Mouse (Mus musculus): ENCODE results near the gene Ndrg3. TPM values are rescaled to one million over a fixed set of nuclear protein-coding genes. Genes with fewer than 3 reads are reported as not detected.
"Not testable (repeated sequence)": the region's sequence is repeated elsewhere in the genome, so short reads cannot be mapped to it uniquely, and the experiment has no call there.

Ndrg3 gene
- total and polyA plus RNA-seq, 3 experiments, result 19.8 to 23.6 (median 21.5) TPM

- Histone ChIP-seq H3K27ac (no peak overlapping the region), H3K4me3 (no peak overlapping the region), H3K9ac (ENCODE audit: low read depth, low read length) (no peak overlapping the region), H3K4me1 (ENCODE audit: control insufficient read depth, insufficient read depth, low read length) (no peaks in the 10 kb centered on the region; the same call in 1 of the 2 replicates), H3K79me2 (replicated peaks; ENCODE audit: control insufficient read depth, insufficient read depth, low read length) (no peaks in the 10 kb centered on the region), H3K27me3 (ENCODE audit: control insufficient read depth, insufficient read depth, low read length) (no peaks in the 10 kb centered on the region), H3K36me3 (ENCODE audit: control insufficient read depth, insufficient read depth, low read length) (no peaks in the 10 kb centered on the region)
- no peak for TF ChIP-seq POLR2A (IDR thresholded peaks at IDR 0.05; ENCODE audit: insufficient read depth, low read depth, low read length)
- no peak for TF ChIP-seq CTCF (IDR thresholded peaks at IDR 0.05)
- no peak for TF ChIP-seq EP300 (IDR thresholded peaks at IDR 0.05; ENCODE audit: insufficient read depth, low read depth, low read length)
- no peak for DNase-seq
- intact Hi-C loops (cut with DNase I), result no loop called here
- WGBS, result 93% methylated on average over 6 of the region's 6 CpGs
Measured at GRCm38 (mm10) chr2:156928606-156929005, 63.2 kb downstream of the Ndrg3 start.

- Histone ChIP-seq H3K27ac (no peak overlapping the region), H3K27me3 (ENCODE audit: control insufficient read depth, insufficient read depth, low read length) (no peaks in the 10 kb centered on the region), H3K4me1 (ENCODE audit: control insufficient read depth, insufficient read depth, low read length) (no peaks in the 10 kb centered on the region; the same call in 1 of the 2 replicates), H3K4me3 (no peak overlapping the region), H3K36me3 (ENCODE audit: control insufficient read depth, insufficient read depth, low read length) (no peaks in the 10 kb centered on the region), H3K79me2 (replicated peaks; ENCODE audit: control insufficient read depth, insufficient read depth, low read length) (no peaks in the 10 kb centered on the region), H3K9ac (ENCODE audit: low read depth, low read length) (no peak overlapping the region)
- no peak for DNase-seq
- 81% methylated on average over 6 of the region's 6 CpGs for WGBS
- intact Hi-C loops (cut with DNase I), result no loop called here
- TF ChIP-seq EP300 (IDR thresholded peaks at IDR 0.05; ENCODE audit: insufficient read depth, low read depth, low read length) (no peak), CTCF (IDR thresholded peaks at IDR 0.05) (no peak), POLR2A (IDR thresholded peaks at IDR 0.05; ENCODE audit: insufficient read depth, low read depth, low read length) (no peak)
Measured at GRCm38 (mm10) chr2:156927663-156928062, 64.2 kb downstream of the Ndrg3 start.

- H3K27me3 ChIP-seq (ENCODE audit: control insufficient read depth, insufficient read depth, low read length); intact Hi-C loops (cut with DNase I); H3K27ac ChIP-seq; H3K79me2 ChIP-seq (replicated peaks; ENCODE audit: control insufficient read depth, insufficient read depth, low read length); DNase-seq; H3K9ac ChIP-seq (ENCODE audit: low read depth, low read length); H3K36me3 ChIP-seq (ENCODE audit: control insufficient read depth, insufficient read depth, low read length); H3K4me3 ChIP-seq; H3K4me1 ChIP-seq (ENCODE audit: control insufficient read depth, insufficient read depth, low read length): not testable (repeated sequence)
- 84% methylated on average over 3 of the region's 3 CpGs for WGBS
Measured at GRCm38 (mm10) chr2:156925611-156926010, 66.2 kb downstream of the Ndrg3 start.

- intact Hi-C loops (cut with DNase I); H3K27me3 ChIP-seq (ENCODE audit: control insufficient read depth, insufficient read depth, low read length); H3K79me2 ChIP-seq (replicated peaks; ENCODE audit: control insufficient read depth, insufficient read depth, low read length); H3K4me3 ChIP-seq; H3K36me3 ChIP-seq (ENCODE audit: control insufficient read depth, insufficient read depth, low read length); DNase-seq; H3K9ac ChIP-seq (ENCODE audit: low read depth, low read length); H3K4me1 ChIP-seq (ENCODE audit: control insufficient read depth, insufficient read depth, low read length); H3K27ac ChIP-seq: not testable (repeated sequence)
- 89% methylated on average over 4 of the region's 4 CpGs for WGBS
Measured at GRCm38 (mm10) chr2:156925075-156925474, 66.8 kb downstream of the Ndrg3 start.

- no peak for TF ChIP-seq POLR2A (IDR thresholded peaks at IDR 0.05; ENCODE audit: insufficient read depth, low read depth, low read length)
- no peak for TF ChIP-seq CTCF (IDR thresholded peaks at IDR 0.05)
- H3K27ac ChIP-seq, result no peak overlapping the region
- intact Hi-C loops (cut with DNase I), result no loop called here
- no peaks in the 10 kb centered on the region; the same call in 1 of the 2 replicates for H3K4me1 ChIP-seq (ENCODE audit: control insufficient read depth, insufficient read depth, low read length)
- no peak overlapping the region for H3K4me3 ChIP-seq
- no peak overlapping the region for H3K9ac ChIP-seq (ENCODE audit: low read depth, low read length)
- no peaks in the 10 kb centered on the region for H3K36me3 ChIP-seq (ENCODE audit: control insufficient read depth, insufficient read depth, low read length)
- H3K27me3 ChIP-seq (ENCODE audit: control insufficient read depth, insufficient read depth, low read length), result no peaks in the 10 kb centered on the region
- no peak for DNase-seq
- WGBS, result 36% methylated on average over 3 of the region's 3 CpGs
- H3K79me2 ChIP-seq (replicated peaks; ENCODE audit: control insufficient read depth, insufficient read depth, low read length), result no peaks in the 10 kb centered on the region
Measured at GRCm38 (mm10) chr2:156924210-156924898, 67.5 kb downstream of the Ndrg3 start.

- no peak for DNase-seq
- H3K9ac ChIP-seq (ENCODE audit: low read depth, low read length), result no peak overlapping the region
- no peak overlapping the region for H3K27ac ChIP-seq
- H3K79me2 ChIP-seq (replicated peaks; ENCODE audit: control insufficient read depth, insufficient read depth, low read length), result no peaks in the 10 kb centered on the region
- no peaks in the 10 kb centered on the region; the same call in 1 of the 2 replicates for H3K4me1 ChIP-seq (ENCODE audit: control insufficient read depth, insufficient read depth, low read length)
- H3K36me3 ChIP-seq (ENCODE audit: control insufficient read depth, insufficient read depth, low read length), result no peaks in the 10 kb centered on the region
- H3K27me3 ChIP-seq (ENCODE audit: control insufficient read depth, insufficient read depth, low read length), result no peaks in the 10 kb centered on the region
- no peak overlapping the region for H3K4me3 ChIP-seq
- 86% methylated on average over 5 of the region's 5 CpGs for WGBS
- intact Hi-C loops (cut with DNase I), result no loop called here
- TF ChIP-seq POLR2A (IDR thresholded peaks at IDR 0.05; ENCODE audit: insufficient read depth, low read depth, low read length), result no peak
Measured at GRCm38 (mm10) chr2:156923057-156923456, 68.8 kb downstream of the Ndrg3 start.
